Mouse (Mus musculus): Measurements from ENCODE around the gene Dhx8.

Gene Dhx8

GRCm38 (mm10) chr11:101757366-101757765 lies 24.6 kb downstream of the Dhx8 start:
- peak; percentile 48 for DNase-seq

DNA sequence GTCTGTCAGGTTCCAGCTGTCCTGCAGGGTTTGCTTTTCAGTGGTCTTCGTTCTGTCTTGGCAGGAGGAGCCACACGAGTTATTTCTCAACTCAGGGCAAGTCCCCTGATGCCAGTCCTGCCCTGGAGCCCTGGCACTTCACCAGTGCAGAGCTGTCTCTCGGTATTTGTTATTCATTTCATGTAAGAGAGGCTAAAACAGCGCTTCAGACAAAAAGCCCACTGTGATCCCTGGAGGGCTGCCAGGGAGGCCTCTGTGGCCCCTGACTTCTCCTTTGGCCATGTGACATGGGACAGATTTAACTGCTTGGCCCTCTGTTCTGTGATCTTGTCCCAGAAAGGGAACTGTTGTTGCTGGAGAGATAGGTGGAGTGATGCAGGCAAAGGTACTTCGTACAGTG lies 25.7 kb downstream of the Dhx8 start:
- DNase-seq, result no peak

- no peak for DNase-seq
Observed at GRCm38 (mm10) chr11:101759530-101759929, 26.8 kb downstream of the Dhx8 start.

DNA sequence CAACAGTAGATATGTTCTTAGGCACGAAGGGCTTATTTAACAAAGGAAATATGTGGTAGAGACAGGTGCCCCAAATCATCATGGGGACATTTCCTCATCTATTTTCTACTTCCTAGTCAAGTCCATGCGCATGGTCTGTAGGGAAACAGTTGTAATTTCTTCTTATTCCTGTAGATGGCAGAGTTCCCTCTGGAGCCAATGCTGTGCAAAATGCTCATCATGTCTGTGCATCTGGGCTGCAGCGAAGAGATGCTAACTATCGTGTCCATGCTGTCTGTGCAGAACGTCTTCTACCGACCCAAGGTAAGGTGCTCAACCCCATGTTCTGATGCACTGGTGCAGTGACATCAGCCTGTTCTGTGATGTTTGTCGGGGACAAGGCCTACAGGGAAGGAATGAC lies 31.0 kb downstream of the Dhx8 start:
- no peak for DNase-seq

GRCm38 (mm10) chr11:101764546-101764945 lies 31.8 kb downstream of the Dhx8 start:
- no peak for DNase-seq

- no peak for DNase-seq
Observed at GRCm38 (mm10) chr11:101767326-101767725, 34.6 kb downstream of the Dhx8 start.

DNA sequence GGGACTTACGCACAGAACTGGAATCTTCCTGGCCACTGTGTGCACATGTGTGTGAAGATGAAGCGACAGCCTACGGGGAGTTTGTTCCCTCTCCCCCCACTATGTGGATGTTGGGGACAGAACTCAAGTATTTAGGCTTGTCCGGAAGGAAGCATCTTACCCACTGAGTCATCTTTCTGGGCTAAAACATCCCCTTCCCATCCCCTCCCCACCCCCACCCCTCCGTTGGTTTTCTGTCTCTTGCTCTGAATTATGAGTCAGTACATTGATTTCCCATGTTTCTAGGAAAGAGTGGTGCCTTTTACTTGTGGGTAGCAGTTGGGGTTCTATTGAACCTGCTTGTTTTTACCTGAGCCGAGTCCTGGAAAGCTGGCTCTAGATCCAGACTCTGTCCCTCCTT lies 36.0 kb downstream of the Dhx8 start:
- DNase-seq, result no peak

- no peak for DNase-seq
Observed at GRCm38 (mm10) chr11:101770266-101770665, 37.5 kb downstream of the Dhx8 start.

DNA sequence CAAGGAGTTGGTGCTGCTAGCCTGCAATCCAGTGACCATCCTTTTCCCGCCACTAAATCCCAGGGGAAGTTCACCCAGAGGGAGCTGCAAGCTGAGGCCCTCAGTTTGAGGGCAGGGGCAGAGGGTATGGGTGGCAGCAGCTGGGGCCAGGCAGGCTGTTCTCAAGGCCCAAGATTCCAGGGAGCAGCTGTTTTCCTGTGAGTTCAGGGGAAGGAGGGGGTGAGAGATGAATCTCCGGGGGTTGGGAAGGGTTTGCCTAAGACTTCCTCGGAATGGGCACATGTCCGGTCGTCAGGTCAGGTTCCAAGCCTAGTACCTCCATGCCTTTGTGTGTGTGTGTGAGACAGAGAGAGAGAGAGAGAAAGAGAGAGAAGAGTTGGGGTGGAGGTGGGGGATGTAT lies 39.3 kb downstream of the Dhx8 start:
- DNase-seq, result no peak

DNA sequence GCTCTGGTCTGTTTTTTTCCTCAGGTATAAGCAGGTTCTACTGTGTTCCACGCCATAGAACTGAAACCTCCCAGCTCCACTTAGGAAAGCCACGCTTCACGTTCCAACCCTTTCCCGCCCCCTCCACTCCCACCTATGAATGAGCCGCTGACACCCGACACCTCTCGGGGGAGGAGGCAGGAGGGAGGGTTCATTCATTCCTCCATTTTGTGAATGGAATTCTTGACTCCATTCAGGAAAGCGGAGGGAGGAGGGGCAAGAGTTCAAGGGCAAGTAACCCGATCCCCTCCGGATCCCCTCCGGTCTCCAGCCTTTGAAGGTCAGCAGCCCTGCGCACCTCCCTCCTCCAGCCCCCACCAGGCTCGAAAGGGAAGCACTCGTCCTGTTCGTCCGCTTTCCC lies 39.7 kb downstream of the Dhx8 start:
- peak; percentile 46 for DNase-seq

DNA sequence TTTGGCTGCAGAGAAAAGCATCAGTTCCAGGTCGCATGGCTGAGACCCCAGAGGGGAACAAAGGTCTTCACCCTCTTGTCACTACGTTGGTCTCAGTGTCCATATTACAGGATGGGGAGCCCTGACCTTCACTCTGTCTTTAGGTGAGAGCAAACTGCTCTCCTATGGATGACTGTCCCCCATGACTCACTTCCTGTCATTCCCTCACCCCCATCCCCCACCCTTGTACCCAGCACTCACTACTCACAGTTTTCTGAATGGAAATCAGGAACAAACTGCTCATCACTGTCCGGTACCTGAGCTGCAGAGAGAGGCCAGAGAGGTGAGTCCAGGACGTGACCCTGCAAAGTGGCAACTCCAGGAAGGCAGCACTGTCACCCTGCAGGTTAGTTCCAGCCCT lies 44.1 kb downstream of the Dhx8 start:
- no peak for DNase-seq

DNA sequence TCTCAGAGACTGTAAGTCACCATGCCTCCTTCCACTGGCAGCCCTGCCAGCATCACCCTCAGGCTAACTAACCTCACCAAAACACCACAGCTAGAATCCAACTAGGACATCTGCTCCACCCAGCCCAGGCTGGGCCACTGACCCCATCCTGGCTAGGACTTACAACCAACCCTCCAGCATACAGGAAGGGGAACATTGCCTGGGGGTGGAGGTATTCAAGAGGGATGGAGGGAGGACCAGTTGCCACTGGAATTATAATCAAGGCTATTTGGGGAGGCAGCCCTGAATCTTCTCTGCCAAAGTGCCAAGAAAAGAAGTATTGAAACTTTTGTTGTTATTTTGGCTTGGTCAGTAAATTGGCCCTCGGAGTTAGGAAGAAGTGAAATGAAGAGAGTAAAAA lies 50.4 kb downstream of the Dhx8 start:
- DNase-seq, result no peak

DNA sequence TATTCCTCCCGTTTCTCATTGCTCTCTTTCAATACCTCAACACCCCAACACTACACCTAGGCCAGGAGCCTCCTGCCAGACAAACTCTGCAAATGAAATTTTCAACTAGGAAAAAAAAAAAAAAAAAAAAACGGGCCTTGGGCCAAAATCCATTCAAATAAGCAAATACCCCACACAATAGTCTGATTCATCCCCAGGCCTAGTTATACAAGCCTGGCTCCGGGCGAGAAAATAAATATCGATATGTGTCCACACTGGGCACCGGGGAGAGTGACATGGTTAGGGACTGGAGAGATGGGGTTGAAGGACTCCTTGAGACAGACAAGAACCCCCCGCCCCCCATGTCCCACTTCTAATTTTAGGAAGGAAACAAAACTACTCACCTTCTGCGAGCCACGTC lies 50.9 kb downstream of the Dhx8 start:
- no peak for DNase-seq

GRCm38 (mm10) chr11:101784072-101784471 lies 51.4 kb downstream of the Dhx8 start:
- no peak for DNase-seq

DNA sequence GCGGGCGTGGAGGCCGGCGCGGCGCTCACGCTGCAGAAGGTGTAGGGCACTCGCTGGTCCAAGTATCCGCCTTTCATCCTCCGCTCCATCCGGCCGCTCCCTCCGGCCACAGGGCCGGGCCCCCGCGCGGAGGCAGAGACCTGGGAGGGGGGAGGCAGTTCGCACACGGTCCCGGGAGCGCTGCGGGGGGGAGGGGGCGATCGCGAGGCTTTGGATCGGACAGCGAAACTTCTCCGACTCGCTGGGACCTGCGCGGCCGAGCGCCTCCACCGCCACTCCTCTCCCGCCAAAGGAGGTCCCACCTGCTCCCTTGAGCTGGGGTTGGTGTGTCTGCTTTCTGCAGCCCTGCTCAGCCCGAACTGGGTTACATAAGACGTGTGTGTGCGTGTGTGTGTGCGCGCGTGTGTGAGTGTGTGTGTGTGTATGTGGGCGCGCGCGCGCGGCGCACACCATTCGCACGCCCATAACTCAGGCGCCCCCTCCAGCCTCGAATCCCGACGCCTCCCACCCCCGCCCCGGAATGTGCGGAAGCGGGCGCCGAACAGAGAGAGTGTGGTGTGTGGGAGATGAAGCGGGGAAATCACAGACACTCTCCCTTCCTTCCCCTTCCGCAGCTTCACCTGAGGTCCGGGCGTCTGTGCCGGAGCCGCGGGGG lies 51.9 kb downstream of the Dhx8 start:
- DNase-seq, result no peak

GRCm38 (mm10) chr11:101785143-101785851 lies 52.6 kb downstream of the Dhx8 start, which contains the start of gene Etv4:
TSS of gene Etv4 (minus strand) at chr11:101785371.
- DNase-seq, result peak; percentile 83

GRCm38 (mm10) chr11:101785852-101786205 lies 53.1 kb downstream of the Dhx8 start:
- DNase-seq, result no peak

DNA sequence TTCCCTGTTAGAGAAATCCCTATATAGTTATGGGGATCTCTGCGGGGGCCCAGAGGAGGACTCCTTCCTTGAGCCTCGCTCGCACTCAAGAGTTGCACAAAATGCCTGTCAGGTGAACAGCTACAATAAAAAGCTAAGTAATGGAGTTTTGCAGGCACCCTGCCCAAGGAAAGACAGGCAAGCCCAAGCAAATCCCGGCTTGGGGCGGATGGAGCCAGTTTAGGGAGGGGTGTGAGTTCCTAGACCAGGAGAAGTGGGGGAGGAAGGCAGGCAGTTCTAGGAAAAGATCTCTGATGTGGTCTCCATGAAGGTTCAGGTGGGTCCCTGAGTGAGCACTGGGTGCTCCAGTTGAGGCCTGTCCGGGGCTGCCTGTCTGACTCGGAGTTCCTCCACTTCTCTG lies 53.9 kb downstream of the Dhx8 start:
- no peak for DNase-seq

- no peak for DNase-seq
Observed at GRCm38 (mm10) chr11:101787432-101787831, 54.7 kb downstream of the Dhx8 start.

DNA sequence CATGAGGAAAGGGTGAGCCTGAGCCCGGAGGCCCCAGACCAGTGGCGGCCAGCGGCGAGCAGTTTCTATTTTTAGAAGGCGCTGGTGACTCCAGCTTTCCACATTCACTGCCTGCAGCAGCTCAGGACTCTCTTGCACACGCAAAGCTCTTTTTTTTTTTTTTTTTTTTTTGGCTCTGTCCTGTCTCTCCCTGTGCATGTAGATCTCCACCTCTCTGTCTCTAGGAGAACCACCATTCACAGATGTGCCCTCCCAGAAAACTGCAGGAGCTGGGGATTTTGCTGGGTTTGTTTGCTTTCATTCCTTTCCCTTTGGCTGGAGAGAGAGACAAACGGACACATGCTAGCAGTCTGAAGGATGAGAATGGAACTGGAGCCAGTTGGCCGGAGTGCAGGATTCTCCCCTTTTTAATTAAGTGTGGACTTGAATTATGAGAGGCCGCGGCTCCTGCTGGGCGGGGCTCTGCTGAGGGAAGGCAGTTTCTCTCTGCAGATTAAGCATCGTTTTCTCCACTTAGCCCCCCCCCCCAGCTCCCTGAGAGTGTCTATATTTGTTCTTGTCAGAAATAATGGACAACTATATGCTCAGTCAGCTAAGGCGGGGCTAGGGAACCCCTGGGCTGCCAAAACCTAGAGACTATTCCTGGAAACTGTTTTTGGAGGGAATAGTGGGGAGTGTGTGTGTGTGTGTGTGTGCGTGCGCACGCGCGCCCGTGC lies 58.2 kb downstream of the Dhx8 start:
- DNase-seq, result peak; percentile 73

- DNase-seq, result no peak
Observed at GRCm38 (mm10) chr11:101797355-101797754, 64.6 kb downstream of the Dhx8 start.

- DNase-seq, result no peak
Observed at GRCm38 (mm10) chr11:101798083-101798482, 65.4 kb downstream of the Dhx8 start.

- no peak for DNase-seq
Observed at GRCm38 (mm10) chr11:101801386-101801785, 68.7 kb downstream of the Dhx8 start.

GRCm38 (mm10) chr11:101805113-101805704 lies 72.5 kb downstream of the Dhx8 start:
- DNase-seq, result no peak
